Mouse (Mus musculus) layer of hippocampus, adult 9-11 months (tissue): ENCODE results near the gene Zbed6.

Experiments used
- DNase-seq: peaks from one replicate; pipeline ENCODE4 v3.0.0; 2022

The Zbed6 gene

GRCm38 (mm10) chr1:133661203-133661933 lies 683 bp upstream of the Zbed6 start, which contains the start of gene Gm38394:
Gene Gm38394 (minus strand): TSS chr1:133661318.
- peak; percentile 95 for DNase-seq

DNA sequence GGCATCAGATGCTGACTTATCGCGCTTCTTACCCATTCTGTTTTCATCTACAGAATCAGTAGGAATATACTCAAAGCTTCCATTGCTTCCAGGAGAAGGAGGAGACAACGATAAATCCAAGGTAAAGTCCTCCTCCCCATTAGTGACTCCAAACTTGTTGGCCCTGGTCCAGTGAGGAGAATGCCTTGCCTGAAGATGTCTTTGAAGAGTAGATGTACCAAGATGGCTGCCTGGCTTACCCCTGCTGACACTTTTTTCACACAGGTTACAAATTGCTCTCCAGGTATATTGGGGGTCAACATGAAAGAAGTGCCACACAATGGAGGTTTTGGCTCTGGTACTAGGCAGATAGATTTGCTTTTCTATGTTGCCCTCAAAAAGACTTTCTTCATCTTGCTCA lies 1.8 kb downstream of the Zbed6 start:
- DNase-seq, result no peak

- no peak for DNase-seq
Measured at GRCm38 (mm10) chr1:133656811-133657210, 3.9 kb downstream of the Zbed6 start.

DNA sequence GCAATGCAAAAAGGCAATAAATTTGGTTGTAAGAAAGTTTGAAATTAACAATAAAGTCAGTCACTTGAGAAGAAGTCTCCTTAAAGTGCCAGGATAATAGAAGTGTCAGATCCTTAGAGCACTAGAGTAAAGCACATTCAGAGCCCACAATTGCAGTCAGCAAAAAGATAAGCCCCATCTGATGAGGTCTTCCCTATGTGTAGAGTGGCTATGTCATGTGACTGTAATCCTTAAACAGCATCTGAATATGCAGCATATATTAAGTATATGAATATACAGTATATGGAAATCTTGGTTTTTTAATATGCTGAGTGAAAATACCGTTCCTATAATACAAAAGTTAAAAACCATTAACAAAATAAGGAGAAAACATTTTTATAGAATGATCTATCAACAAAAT lies 7.7 kb downstream of the Zbed6 start:
- no peak for DNase-seq

DNA sequence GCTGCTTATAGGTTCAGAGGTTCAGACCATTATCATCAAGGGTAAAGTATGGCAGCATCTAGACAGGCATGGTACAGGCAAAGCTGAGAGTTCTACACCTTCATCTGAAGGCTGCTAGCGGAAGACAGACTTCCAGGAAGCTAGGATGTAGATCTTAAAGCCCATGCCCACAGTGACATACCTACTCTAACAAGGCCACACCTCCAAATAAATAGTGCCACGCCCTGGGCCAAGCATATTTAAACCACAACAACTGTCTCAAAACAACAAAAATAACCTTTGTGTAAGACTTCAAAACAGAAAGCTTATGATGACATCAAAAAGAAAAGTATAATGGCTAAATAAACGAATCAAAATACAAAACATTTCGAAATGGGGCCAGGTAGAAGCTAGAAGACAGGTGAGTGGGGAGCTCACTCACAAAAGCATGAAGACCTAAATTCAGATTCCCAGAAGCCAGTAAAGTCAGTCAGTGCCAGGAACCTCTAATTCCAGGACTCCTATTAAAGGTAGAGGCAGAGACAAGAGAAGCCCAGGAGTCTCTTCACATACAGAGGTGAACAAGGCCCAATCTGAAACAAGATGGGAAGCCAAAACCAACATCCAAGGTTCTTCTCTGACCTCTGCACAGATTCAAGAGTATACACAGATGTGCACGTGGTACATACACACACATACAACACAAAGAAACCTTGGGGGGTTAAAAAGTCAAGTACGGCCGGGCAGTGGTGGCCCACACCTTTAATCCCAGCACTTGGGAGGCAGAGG lies 10.2 kb downstream of the Zbed6 start:
- no peak for DNase-seq

DNA sequence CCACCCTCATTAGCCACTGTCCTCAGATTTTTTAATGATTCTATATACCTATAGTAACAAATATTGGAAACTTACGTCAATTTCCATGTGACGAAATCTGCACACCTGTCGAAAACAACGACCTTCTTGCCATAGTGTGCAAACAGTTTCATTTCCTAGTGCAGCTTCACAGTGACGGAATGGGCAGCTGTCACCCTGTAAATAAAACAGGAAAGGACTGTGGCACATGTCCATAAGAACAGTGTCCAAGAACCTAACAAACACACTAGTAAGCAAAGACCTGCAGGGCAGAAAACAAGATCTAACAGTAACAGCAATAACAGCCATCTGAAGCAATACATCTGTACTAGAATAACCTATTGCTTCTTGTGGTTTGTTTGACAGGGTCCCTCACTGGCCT lies 15.0 kb downstream of the Zbed6 start:
- DNase-seq, result no peak

GRCm38 (mm10) chr1:133641163-133641562 lies 19.5 kb downstream of the Zbed6 start:
- no peak for DNase-seq

GRCm38 (mm10) chr1:133638517-133638916 lies 22.2 kb downstream of the Zbed6 start:
- DNase-seq, result no peak

- DNase-seq, result no peak
Measured at GRCm38 (mm10) chr1:133632168-133632567, 28.5 kb downstream of the Zbed6 start.

DNA sequence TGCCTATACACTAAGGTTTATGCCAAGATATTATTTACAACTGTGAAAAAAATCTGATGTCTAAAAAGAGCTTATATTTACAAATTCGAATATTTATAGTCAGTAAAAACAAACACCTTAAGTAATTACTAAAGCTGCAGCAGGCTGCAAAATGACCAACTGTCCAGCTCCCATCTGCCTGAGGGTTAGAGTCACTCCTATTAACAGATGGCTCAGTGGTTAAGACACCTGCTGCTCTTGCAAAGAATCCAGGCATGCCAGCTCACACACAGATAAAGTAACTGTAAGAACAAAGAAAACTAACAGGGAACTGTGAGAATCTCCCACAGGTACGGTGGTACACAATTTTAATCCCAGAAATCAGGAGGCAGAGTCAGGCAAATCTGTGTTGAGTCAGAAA lies 35.6 kb downstream of the Zbed6 start:
- DNase-seq, result no peak

- DNase-seq, result no peak
Measured at GRCm38 (mm10) chr1:133618311-133618710, 42.4 kb downstream of the Zbed6 start.

GRCm38 (mm10) chr1:133617908-133618307 lies 42.8 kb downstream of the Zbed6 start:
- no peak for DNase-seq

DNA sequence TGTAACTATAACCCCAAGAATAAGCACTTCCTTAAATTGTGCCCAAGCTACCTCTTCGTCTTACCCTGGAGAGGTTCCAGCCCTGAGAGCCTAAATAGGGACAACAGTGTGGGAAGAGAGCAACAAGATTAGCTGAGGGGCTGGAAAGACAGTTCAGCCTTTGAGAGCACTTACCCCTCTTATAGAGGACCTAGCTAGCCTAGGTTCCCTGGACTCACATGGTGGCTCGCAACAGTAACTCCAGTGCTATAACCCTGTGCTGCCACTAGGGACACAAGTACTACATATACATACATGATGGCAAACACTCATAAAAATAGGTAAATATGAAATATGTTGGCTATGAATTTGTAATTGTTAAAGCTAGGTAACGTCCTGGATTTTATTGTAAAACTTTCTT lies 46.9 kb downstream of the Zbed6 start:
- no peak for DNase-seq

DNA sequence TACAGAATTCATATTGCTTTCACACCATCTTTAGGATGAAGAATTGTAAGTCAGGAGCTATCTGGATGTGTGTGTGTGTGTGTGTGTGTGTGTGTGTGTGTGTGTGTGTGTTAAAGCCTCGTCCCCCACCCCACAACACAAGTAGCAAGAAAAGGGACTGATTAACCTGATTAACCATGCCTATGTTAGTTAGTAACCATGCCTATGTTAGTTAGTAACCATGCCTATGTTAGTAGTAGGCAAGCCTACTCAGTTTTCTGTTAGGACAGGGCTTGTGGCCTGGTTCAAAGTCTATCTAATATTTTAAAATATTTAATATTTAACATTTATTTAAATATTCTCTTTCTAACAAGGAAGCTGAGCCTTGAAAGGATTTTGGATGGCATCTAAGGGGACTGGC lies 49.2 kb downstream of the Zbed6 start:
- DNase-seq, result no peak

GRCm38 (mm10) chr1:133610601-133611000 lies 50.1 kb downstream of the Zbed6 start:
- no peak for DNase-seq

DNA sequence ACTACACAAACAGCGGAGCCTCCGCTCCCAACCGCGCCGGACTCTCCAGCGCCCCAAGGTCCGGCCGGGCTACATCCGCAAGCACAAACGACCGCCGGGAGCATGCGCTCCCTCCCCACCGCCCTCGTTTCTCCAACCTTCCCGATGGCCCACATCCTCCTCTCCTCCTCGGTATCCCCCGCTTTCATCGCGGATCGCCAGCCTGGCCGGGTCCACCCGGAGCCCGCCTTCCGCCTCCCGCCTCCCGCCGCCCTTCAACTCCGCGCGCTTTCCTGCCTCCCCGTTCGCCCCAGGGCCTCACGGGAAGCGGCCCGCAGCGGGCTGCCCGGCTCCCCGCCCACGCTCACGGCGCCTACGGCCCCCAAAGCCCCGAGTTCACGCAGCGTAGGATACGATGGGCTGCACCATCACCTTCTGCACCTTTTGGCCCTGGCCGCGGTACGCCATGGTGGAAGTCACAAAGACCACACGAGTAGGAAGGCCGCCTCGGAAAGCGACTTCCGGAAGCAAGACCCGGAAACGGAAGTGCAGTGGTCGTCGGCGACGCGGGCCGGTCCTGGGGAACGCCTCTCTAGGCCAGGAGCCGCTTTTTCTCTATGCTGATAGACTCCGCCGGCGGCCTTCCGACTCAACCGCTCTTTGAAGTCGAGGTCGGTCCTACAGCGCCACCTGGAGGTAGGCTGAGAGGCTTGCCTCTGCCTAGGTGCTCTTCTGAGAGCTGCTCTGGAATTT lies 50.7 kb downstream of the Zbed6 start, which contains the start of gene Snrpe:
Snrpe (minus strand) TSS at position 521 of the 732 bp plus-strand sequence.
- peak; percentile 96 for DNase-seq
